Mouse (Mus musculus): ENCODE results near the gene Sgms1.

GRCm38 (mm10) chr19:32280380-32280779, 109.1 kb downstream of the Sgms1 start:
- TF ChIP-seq POLR2A (IDR thresholded peaks at IDR 0.05; ENCODE audit: borderline replicate concordance, low read depth, low read length): no peak
- TF ChIP-seq CTCF (IDR thresholded peaks at IDR 0.05; ENCODE audit: low read depth, low read length): no peak; the same call in 1 of the 2 replicates
